Mouse (Mus musculus) myocyte (in vitro differentiated cells): Measurements from ENCODE around the gene Nup210. TPM values are rescaled to one million over a fixed set of nuclear protein-coding genes. Genes with fewer than 3 reads are reported as not detected.

Experiments
- H3K27me3 ChIP-seq: one replicate; pipeline ENCODE4 v1.6.1; 2011; ENCODE audit not compliant: control insufficient read depth, insufficient read depth, insufficient read length
- H3K36me3 ChIP-seq: one replicate; pipeline ENCODE4 v1.6.1; 2011; ENCODE audit not compliant: control insufficient read depth, insufficient read depth
- H3K4me2 ChIP-seq: one replicate; pipeline ENCODE4 v1.6.1; 2011; ENCODE audit warnings: low read depth, control low read depth
- H3K4me3 ChIP-seq: one replicate; pipeline ENCODE4 v1.5.1; 2011; ENCODE audit warnings: mild to moderate bottlenecking, control low read depth, moderate library complexity
- H3K79me2 ChIP-seq: one replicate; pipeline ENCODE4 v1.6.1; 2011; ENCODE audit not compliant: control insufficient read depth, insufficient read depth
- H3ac ChIP-seq: one replicate; pipeline ENCODE4 v1.6.1; 2011; ENCODE audit not compliant: control insufficient read depth, insufficient read length
- CEBPB ChIP-seq: IDR thresholded peaks from 2 replicates; pipeline ENCODE4 v1.6.1; 2011; ENCODE audit warnings: mild to moderate bottlenecking, moderate library complexity; ENCODE audit not compliant: poor library complexity, insufficient read depth, severe bottlenecking
- E2F4 ChIP-seq: IDR thresholded peaks from one replicate; pipeline ENCODE4 v1.6.1; 2011; ENCODE audit warnings: mild to moderate bottlenecking, control low read depth, moderate library complexity; ENCODE audit not compliant: insufficient read depth
- MAX ChIP-seq: IDR thresholded peaks from one replicate; pipeline ENCODE4 v1.6.1; 2011; ENCODE audit warnings: low read depth, mild to moderate bottlenecking, control low read depth
- MYOD1 ChIP-seq, 3 experiments: IDR thresholded peaks; one replicate each; pipeline ENCODE4 v1.6.1; 2011; ENCODE audit warnings: control low read depth in 2 of 3, low read depth in 2 of 3, mild to moderate bottlenecking in 2 of 3, moderate library complexity in 1 of 3; ENCODE audit not compliant: insufficient read length in 2 of 3, control insufficient read depth in 1 of 3
- MYOG ChIP-seq, 3 experiments: IDR thresholded peaks; one replicate each; pipeline ENCODE4 v1.6.1; 2011; ENCODE audit warnings: control low read depth in 2 of 3, low read depth in 2 of 3, mild to moderate bottlenecking in 2 of 3; ENCODE audit not compliant: insufficient read length in 2 of 3, control insufficient read depth in 1 of 3, insufficient read depth in 1 of 3
- POLR2A ChIP-seq: IDR thresholded peaks from one replicate; pipeline ENCODE4 v1.6.1; 2011; ENCODE audit warnings: low read depth, mild to moderate bottlenecking, control low read depth, moderate library complexity; ENCODE audit not compliant: insufficient read length
- POLR2AphosphoS2 ChIP-seq: IDR thresholded peaks from one replicate; pipeline ENCODE4 v1.6.1; 2011; ENCODE audit warnings: low read depth, control low read depth; ENCODE audit not compliant: insufficient read length
- REST ChIP-seq: IDR thresholded peaks from one replicate; pipeline ENCODE4 v1.6.1; 2011; ENCODE audit warnings: mild to moderate bottlenecking, control low read depth, moderate library complexity; ENCODE audit not compliant: insufficient read depth, insufficient read length
- SRF ChIP-seq: IDR thresholded peaks from one replicate; pipeline ENCODE4 v1.6.1; 2011; ENCODE audit warnings: low read depth; ENCODE audit not compliant: control insufficient read depth, insufficient read length
- TCF12 ChIP-seq: IDR thresholded peaks from one replicate; pipeline ENCODE4 v1.6.1; 2011; ENCODE audit warnings: mild to moderate bottlenecking, control low read depth; ENCODE audit not compliant: poor library complexity, insufficient read depth, severe bottlenecking
- TCF3 ChIP-seq: IDR thresholded peaks from one replicate; pipeline ENCODE4 v1.6.1; 2011; ENCODE audit warnings: low read depth, control low read depth; ENCODE audit not compliant: insufficient read length
- USF1 ChIP-seq: IDR thresholded peaks from one replicate; pipeline ENCODE4 v1.6.1; 2011; ENCODE audit warnings: low read depth, mild to moderate bottlenecking, control low read depth, moderate library complexity
- polyA plus RNA-seq: library from polyadenylated mRNA; unstranded; fragments of >200 nt; fragmentation: generic; extraction: Trizol; gene quantifications from one replicate; pipeline ENCODE4 v1.2.1, GENCODE M21; 2012; ENCODE audit warnings: missing spikeins

Nup210 gene
- polyA plus RNA-seq, 1 experiment, result 0.31 TPM

GRCm38 (mm10) chr6:91056348-91056747 is 60.3 kb downstream of the Nup210 start:
- Histone ChIP-seq H3K27me3 (peaks cover 39% of the 10 kb centered on the region), H3K4me2 (no peak overlapping the region), H3K36me3 (no peaks in the 10 kb centered on the region), H3K4me3 (no peak overlapping the region), H3K79me2 (no peaks in the 10 kb centered on the region), H3ac (no peak overlapping the region)
- TF ChIP-seq E2F4, result no peak
- TF ChIP-seq POLR2AphosphoS2, result no peak
- TF ChIP-seq MYOD1 (IDR thresholded peaks at IDR 0.05; ENCODE audit: control insufficient read depth in 1 of 3, insufficient read length in 2 of 3, low read depth in 2 of 3), result no peak
- TF ChIP-seq REST, result no peak
- no peak for TF ChIP-seq SRF
- no peak for TF ChIP-seq MAX
- no peak for TF ChIP-seq CEBPB
- TF ChIP-seq MYOG (IDR thresholded peaks at IDR 0.05; ENCODE audit: control insufficient read depth in 1 of 3, insufficient read depth in 1 of 3, insufficient read length in 2 of 3, low read depth in 2 of 3), result no peak
- TF ChIP-seq TCF12, result no peak
- no peak for TF ChIP-seq USF1

- peaks cover 38% of the 10 kb centered on the region for H3K27me3 ChIP-seq
- no peak overlapping the region for H3ac ChIP-seq
- H3K4me2 ChIP-seq, result no peak overlapping the region
- no peak overlapping the region for H3K4me3 ChIP-seq
- no peaks in the 10 kb centered on the region for H3K79me2 ChIP-seq
- TF ChIP-seq TCF12 (no peak), MAX (no peak), SRF (no peak), CEBPB (no peak), MYOG (IDR thresholded peaks at IDR 0.05; ENCODE audit: control insufficient read depth in 1 of 3, insufficient read depth in 1 of 3, insufficient read length in 2 of 3, low read depth in 2 of 3) (no peak), E2F4 (no peak), USF1 (no peak), MYOD1 (IDR thresholded peaks at IDR 0.05; ENCODE audit: control insufficient read depth in 1 of 3, insufficient read length in 2 of 3, low read depth in 2 of 3) (no peak), POLR2A (no peak), REST (no peak), POLR2AphosphoS2 (no peak), TCF3 (no peak)
- no peaks in the 10 kb centered on the region for H3K36me3 ChIP-seq
Observed at GRCm38 (mm10) chr6:91052572-91052971, 64.1 kb downstream of the Nup210 start.

DNA sequence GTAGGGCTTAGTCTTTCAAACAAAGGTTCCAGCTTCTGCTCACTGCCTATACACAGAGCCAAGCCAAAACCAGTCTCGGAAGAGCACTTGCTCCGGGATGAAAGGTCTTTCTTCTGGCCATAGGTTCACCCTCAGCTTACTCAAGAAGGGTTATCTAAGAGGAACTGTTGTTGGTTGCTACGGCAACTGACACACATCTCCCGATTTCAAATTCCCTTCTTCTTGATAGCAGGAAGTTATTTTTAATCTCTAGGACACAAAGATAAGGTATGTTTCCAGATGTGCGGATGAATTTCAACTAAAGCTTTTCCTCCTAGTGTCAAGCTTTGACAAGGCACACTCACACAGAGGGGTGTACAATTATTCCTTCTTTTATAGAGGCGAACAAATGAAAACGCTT is 68.6 kb downstream of the Nup210 start:
- Histone ChIP-seq H3K79me2 (no peaks in the 10 kb centered on the region), H3K4me2 (no peak overlapping the region), H3ac (no peak overlapping the region), H3K36me3 (no peaks in the 10 kb centered on the region), H3K4me3 (no peak overlapping the region), H3K27me3 (peaks cover 46% of the 10 kb centered on the region)
- no peak for TF ChIP-seq POLR2AphosphoS2
- no peak for TF ChIP-seq MYOG (IDR thresholded peaks at IDR 0.05; ENCODE audit: control insufficient read depth in 1 of 3, insufficient read depth in 1 of 3, insufficient read length in 2 of 3, low read depth in 2 of 3)
- no peak for TF ChIP-seq TCF12
- TF ChIP-seq SRF, result no peak
- TF ChIP-seq CEBPB, result no peak

GRCm38 (mm10) chr6:91047434-91047833 is 69.2 kb downstream of the Nup210 start:
- Histone ChIP-seq H3ac (no peak overlapping the region), H3K27me3 (peaks cover 48% of the 10 kb centered on the region)
- TF ChIP-seq MYOG (IDR thresholded peaks at IDR 0.05; ENCODE audit: control insufficient read depth in 1 of 3, insufficient read depth in 1 of 3, insufficient read length in 2 of 3, low read depth in 2 of 3) (no peak), MYOD1 (IDR thresholded peaks at IDR 0.05; ENCODE audit: control insufficient read depth in 1 of 3, insufficient read length in 2 of 3, low read depth in 2 of 3) (no peak), MAX (no peak), TCF12 (no peak), REST (no peak), POLR2A (no peak), POLR2AphosphoS2 (no peak), TCF3 (no peak), USF1 (no peak), CEBPB (no peak), E2F4 (no peak), SRF (no peak)

DNA sequence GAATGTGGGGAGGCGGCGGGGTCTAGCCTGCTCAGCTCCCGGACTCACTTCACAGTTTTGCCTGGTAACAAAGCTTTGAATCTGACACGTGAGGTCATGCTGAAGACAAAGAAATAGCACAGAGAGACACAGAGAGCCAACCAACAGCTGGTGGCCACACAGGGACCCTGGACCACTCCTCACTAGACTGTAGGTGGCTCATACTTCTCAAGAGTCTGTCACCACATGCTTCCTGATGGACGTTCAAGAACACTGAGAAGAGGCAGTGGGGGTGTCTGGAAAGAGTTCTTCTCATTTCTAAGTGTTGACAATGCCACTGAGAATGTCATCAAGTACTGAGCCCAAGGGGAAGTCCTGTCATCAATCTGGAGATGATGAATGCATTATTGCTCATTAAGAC is 70.4 kb downstream of the Nup210 start:
- Histone ChIP-seq H3ac (no peak overlapping the region), H3K4me3 (no peak overlapping the region), H3K27me3 (peaks cover 46% of the 10 kb centered on the region), H3K79me2 (no peaks in the 10 kb centered on the region), H3K36me3 (no peaks in the 10 kb centered on the region), H3K4me2 (no peak overlapping the region)
- TF ChIP-seq E2F4 (no peak), POLR2AphosphoS2 (no peak), SRF (no peak), TCF12 (no peak), CEBPB (no peak), MAX (no peak)

More at GRCm38 (mm10) chr6:91047434-91047833, 69.2 kb downstream of the Nup210 start:
- Histone ChIP-seq H3K4me3 (no peak overlapping the region), H3K36me3 (no peaks in the 10 kb centered on the region), H3K4me2 (no peak overlapping the region), H3K79me2 (no peaks in the 10 kb centered on the region)
